Mouse (Mus musculus) megakaryocyte, embryonic 14.5 days (primary cell): ENCODE results near the gene Dab2ip. TPM values are rescaled to one million over a fixed set of nuclear protein-coding genes. Genes with fewer than 3 reads are reported as not detected.
A peak's percentile ranks its signal among the peaks of the same experiment; 100 is the strongest.

Experiments
- H3K27me3 ChIP-seq: replicated peaks from 2 replicates; pipeline ENCODE3; 2012; ENCODE audit warnings: inconsistent platforms
- H3K36me3 ChIP-seq: replicated peaks from 2 replicates; pipeline ENCODE3; 2012; ENCODE audit warnings: low read length, inconsistent platforms, mixed read lengths
- H3K4me1 ChIP-seq: 2 replicates; pipeline ENCODE4 v1.6.1; 2012; ENCODE audit warnings: inconsistent platforms
- H3K4me3 ChIP-seq: replicated peaks from 2 replicates; pipeline ENCODE3; 2012; ENCODE audit warnings: moderate library complexity, mild to moderate bottlenecking, inconsistent platforms
- H3K9me3 ChIP-seq: 2 replicates; pipeline ENCODE4 v1.6.1; 2012; ENCODE audit warnings: inconsistent platforms
- FLI1 ChIP-seq: IDR thresholded peaks from 2 replicates; pipeline ENCODE4 v1.6.1; 2012; ENCODE audit warnings: low read length, inconsistent platforms, mixed read lengths
- GATA1 ChIP-seq: IDR thresholded peaks from 3 replicates; pipeline ENCODE4 v1.6.1; 2012; ENCODE audit warnings: mixed read lengths, low read length, inconsistent platforms, borderline replicate concordance
- polyA plus RNA-seq: library from polyadenylated mRNA; stranded (reverse); fragments of >175 nt; gene quantifications from 2 replicates; pipeline ENCODE4 v1.2.3, GENCODE M21; 2012; ENCODE audit warnings: low replicate concordance; ENCODE audit not compliant: insufficient read depth

Gene Dab2ip
- polyA plus RNA-seq, 1 experiment: 5.0 TPM

DNA sequence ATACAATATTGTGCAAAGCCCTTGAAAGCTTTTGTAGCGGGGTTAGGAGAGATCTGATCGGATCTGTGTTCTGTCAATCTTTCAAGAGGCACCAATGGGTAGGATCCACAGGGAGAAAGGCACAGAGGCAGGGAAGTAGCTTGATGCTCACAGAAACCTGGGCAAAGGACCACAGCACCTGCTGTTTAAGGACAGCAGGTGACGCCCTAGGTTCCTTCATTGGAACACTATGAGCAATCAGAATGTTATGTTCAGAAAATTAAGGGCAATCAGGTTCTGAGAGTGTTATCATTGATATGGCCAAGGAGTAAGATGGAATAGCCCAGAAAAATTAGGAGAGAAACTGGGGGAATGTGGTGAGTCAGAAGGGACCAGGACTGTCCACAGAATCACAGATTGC lies 18.6 kb downstream of the Dab2ip start:
- TF ChIP-seq GATA1 (no peak), FLI1 (no peak)
- peaks cover 95% of the 10 kb centered on the region for H3K27me3 ChIP-seq
- H3K9me3 ChIP-seq: no peaks in the 10 kb centered on the region
- H3K4me3 ChIP-seq: no peak overlapping the region
- H3K4me1 ChIP-seq: peaks cover 8% of the 10 kb centered on the region
- H3K36me3 ChIP-seq: no peaks in the 10 kb centered on the region

DNA sequence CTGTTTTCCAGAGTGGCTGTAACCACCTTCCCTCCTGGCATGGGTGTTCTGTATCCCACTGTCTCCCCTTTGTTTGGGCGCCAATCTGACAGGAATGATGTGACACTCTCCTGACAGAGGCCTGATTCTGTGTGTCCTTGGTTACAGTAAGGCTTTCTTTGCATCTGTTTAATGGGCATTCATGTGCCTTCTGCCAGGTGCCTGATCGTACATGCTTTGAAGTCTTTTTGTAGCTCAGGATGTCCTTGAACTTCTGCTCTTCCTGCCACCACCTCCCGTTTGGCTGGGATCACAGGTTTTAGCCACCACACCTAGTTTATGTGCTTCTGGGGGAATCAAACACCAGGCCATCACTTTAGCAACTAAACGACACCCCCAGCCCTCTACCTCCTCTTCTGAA lies 22.0 kb downstream of the Dab2ip start:
- no peaks in the 10 kb centered on the region for H3K9me3 ChIP-seq
- peaks cover 95% of the 10 kb centered on the region for H3K27me3 ChIP-seq
- TF ChIP-seq FLI1: no peak
- H3K36me3 ChIP-seq: no peaks in the 10 kb centered on the region
- H3K4me1 ChIP-seq: peaks cover 22% of the 10 kb centered on the region
- no peak overlapping the region for H3K4me3 ChIP-seq

DNA sequence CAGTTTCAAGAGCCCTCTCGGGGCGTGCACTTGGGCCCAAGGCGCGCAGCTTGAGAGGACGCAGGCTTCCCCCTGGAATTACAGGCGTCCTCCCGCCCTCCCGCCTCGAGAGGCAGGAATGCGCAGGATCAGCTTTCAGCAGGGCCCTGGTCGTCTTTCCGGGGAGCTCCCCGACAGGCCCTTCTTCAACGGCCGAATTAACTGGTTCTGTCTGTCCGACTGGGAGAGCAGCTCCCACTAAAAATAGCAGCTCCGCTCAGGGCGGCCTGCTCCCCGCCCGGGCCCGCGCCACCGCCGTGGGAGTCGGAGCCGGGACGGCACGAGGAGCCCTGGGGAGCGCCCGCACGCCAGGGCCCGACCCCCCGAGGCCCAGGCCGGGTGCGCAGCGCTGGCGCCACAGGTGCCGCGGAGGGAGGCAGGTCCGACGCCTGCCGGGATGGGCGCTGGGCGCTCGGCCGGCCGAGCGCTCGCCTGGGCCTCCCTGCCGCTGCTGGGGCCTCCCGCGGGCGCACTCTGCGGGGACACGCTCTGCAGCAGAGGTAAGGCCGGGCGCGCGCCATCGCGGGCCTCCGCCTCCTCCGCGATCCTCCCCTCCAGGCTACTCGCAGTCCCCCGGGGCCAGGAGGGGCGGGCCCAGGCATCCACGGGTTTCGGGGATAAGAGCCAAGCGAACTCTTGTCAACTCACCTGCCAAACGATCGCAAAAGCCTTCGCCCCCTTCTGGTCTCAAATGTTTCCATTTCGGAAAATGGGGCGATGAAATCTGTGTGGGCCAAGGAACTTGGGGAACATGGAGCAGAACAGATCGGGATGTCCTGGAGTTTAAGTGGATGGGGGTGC lies 23.7 kb downstream of the Dab2ip start:
- peaks cover 99% of the 10 kb centered on the region for H3K27me3 ChIP-seq

DNA sequence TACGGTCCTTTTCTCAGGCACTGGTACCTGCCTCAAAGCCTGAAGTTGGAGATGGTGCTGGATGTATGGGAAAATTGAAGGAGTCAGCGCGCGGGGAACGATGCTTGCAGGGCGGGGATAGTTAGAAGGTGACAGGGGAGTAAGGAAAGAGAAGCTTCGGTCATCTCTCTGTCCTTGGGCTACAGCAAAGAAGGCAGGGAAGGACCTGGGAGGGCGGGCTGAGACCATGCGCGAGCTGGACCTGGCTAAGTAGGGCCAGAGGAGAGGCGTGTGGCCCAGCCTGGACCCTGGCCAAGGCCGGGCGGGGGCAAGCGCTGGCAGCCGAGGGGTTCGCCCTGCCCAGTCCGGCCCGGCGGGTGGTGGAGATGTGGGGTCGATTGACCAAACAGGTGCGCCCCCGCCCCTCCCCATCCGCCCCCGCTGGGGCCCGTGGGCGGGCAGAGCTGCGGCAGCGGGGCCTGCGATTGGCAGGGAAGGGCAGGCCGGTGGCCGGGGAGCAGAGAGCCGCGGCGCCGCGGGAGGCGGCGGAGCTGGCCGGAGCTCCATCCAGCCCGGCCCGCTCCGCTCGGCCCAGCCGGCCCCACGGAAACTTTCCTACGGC lies 24.4 kb downstream of the Dab2ip start:
- peaks cover 99% of the 10 kb centered on the region for H3K27me3 ChIP-seq
- H3K4me1 ChIP-seq: peaks cover 39% of the 10 kb centered on the region
- TF ChIP-seq FLI1 (no peak), GATA1 (no peak)
- no peaks in the 10 kb centered on the region for H3K36me3 ChIP-seq
- H3K4me3 ChIP-seq: peak overlapping the region; percentile 42
- H3K9me3 ChIP-seq: no peaks in the 10 kb centered on the region

More for the DNA sequence above, 23.7 kb downstream of the Dab2ip start:
- Histone ChIP-seq H3K4me1 (peaks cover 34% of the 10 kb centered on the region), H3K4me3 (peak overlapping the region; percentile 42), H3K9me3 (no peaks in the 10 kb centered on the region), H3K36me3 (no peaks in the 10 kb centered on the region)
- TF ChIP-seq GATA1 (no peak), FLI1 (no peak)

DNA sequence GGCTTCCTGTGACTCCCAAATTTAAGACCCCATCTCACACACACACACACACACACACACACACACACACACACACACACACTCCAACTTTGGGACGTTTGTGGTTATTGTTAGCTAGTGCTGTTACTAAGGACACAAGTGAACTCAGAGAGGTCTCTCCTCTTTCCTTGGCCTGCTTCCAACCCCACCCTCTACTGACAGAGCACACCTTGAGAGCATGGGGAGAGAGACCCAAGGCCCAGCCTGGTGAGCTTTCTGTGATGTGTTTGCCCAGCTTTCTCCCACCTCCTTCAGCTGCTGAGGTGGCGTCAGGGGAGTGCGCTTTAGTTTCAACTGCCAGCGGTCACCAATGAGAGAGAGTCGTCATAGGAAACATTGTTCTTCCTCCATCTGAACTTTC lies 25.3 kb downstream of the Dab2ip start:
- Histone ChIP-seq H3K27me3 (peaks cover 99% of the 10 kb centered on the region), H3K36me3 (no peaks in the 10 kb centered on the region), H3K4me1 (peaks cover 49% of the 10 kb centered on the region), H3K4me3 (no peak overlapping the region), H3K9me3 (no peaks in the 10 kb centered on the region)
- no peak for TF ChIP-seq FLI1
- TF ChIP-seq GATA1: no peak

DNA sequence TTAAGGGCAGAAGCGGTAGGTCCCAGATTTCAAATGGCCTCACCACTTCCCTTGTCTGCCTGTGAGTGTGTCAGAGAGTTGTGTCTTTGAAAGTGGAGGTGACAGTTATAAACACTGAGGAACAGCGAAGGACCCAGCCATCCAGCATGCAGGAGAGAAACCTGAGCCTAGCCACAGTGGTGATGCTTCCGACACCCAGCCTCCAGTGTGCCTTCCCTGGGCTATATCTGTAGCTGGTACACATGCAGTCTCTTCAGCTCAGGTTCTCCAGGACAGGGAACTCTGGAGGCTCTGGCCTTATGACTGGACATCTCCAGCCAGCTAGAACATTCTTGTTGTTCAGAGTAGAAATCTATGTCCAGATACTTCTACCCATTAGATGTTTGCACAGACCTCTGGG lies 25.9 kb downstream of the Dab2ip start:
- Histone ChIP-seq H3K27me3 (peaks cover 99% of the 10 kb centered on the region), H3K4me3 (no peak overlapping the region)
- TF ChIP-seq FLI1: no peak
- no peak for TF ChIP-seq GATA1

DNA sequence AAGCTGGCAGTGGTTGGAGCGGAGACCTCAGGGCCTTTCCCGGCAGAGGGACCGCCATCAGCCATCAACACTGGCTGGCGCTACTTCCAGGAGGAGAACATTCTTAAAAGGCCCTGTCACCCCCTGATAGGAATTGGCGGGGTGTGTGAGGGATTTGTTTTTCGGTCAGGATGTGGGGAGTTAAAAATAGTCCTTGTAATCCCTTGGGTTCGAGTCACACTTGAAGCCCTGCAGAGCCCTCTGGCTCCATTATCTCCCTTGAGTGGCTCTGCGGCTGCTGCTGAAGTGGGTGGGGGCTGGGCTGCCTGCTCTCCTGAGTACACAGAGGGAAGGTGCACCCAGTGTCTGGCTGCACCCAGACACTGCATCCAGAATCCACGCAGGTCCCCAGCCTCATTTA lies 30.3 kb downstream of the Dab2ip start:
- peaks cover 97% of the 10 kb centered on the region for H3K27me3 ChIP-seq
- no peaks in the 10 kb centered on the region for H3K36me3 ChIP-seq
- no peaks in the 10 kb centered on the region for H3K9me3 ChIP-seq
- TF ChIP-seq GATA1: no peak
- no peak for TF ChIP-seq FLI1
- no peak overlapping the region for H3K4me3 ChIP-seq
- H3K4me1 ChIP-seq: peaks cover 36% of the 10 kb centered on the region

More for the DNA sequence above, 25.9 kb downstream of the Dab2ip start:
- no peaks in the 10 kb centered on the region for H3K36me3 ChIP-seq
- peaks cover 51% of the 10 kb centered on the region for H3K4me1 ChIP-seq
- H3K9me3 ChIP-seq: no peaks in the 10 kb centered on the region

DNA sequence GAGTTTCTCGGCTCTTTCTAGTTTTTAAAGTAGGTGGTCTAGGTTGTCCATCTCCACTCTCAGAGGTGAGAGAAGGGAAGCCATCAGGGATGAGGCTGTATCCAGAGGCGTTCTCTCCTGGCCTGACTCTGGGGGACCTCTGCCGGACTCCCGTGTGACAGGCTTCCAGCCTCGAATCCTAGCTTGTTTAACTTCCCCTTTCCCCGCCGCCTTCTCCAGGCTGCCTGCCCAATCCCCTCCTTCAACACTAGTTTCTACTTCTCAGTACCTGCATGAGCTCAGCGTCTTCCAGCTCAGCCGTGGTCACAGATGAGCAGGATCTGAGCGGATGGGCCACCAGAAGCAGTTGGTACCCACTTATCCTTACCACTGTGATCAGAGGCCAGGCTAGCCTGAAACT lies 31.3 kb downstream of the Dab2ip start:
- Histone ChIP-seq H3K36me3 (no peaks in the 10 kb centered on the region), H3K27me3 (peaks cover 97% of the 10 kb centered on the region), H3K4me1 (peaks cover 36% of the 10 kb centered on the region), H3K9me3 (no peaks in the 10 kb centered on the region), H3K4me3 (no peak overlapping the region)
- no peak for TF ChIP-seq GATA1
- TF ChIP-seq FLI1: no peak

DNA sequence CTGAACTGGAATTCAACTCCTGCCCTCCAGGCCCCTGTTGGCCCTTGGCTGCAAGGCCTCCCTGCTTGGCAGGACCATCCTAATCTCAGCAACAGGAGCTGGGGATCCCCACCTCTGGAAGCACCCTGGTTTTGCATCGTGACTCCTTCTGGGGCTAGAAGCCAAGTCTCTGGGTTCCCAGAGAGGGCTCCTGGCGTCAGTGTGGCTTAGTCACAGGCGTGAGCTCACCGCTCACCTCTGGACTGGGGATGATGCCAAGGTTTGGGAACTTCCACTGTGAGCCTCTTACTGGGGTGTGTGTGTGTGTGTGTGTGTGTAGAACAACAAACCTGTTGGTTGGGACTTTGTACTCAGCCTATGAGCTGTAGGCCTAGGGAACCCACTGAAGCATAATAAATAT lies 31.7 kb downstream of the Dab2ip start:
- peaks cover 37% of the 10 kb centered on the region for H3K4me1 ChIP-seq
- H3K9me3 ChIP-seq: no peaks in the 10 kb centered on the region
- H3K36me3 ChIP-seq: no peaks in the 10 kb centered on the region
- H3K27me3 ChIP-seq: peaks cover 97% of the 10 kb centered on the region
- no peak overlapping the region for H3K4me3 ChIP-seq
- no peak for TF ChIP-seq GATA1
- no peak for TF ChIP-seq FLI1

DNA sequence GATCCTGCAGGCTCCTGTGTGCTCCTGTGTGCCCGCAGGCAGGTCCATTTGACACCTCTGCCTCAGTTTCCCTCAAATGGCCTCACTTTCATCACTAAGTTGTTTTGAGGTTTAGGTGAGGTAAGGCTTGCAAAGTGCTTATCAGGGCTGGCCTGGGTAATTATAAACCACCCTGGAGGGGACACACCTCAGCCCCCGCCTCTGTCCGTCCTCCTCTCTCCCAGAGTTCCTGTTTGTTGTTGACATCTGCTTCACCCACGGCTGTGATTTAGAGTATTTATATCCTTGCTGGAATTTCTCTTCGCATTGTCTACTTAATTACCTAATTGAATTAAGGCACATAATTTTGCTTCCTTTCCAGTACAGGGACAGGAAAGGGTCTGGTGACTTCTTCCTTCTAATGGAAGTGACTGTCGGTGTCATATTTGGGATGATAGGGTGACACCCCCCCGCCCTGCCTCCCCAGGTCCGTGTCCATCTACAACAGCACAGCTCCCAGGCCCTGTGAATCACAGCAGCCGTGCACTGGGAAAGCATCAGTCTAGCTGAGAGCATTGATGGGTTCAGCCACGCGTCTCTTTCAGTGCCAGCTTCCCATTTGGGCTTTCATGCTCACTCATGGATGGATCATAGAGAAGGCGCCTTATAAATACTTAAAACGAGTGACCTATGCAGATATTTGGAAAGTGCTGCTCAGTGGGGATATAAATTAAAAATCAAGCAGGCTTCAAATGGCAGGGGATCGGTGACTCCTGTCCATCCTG lies 34.1 kb downstream of the Dab2ip start:
- no peak; the same call in 1 of the 2 replicates for TF ChIP-seq FLI1
- TF ChIP-seq GATA1: no peak
- Histone ChIP-seq H3K4me1 (peaks cover 25% of the 10 kb centered on the region), H3K9me3 (no peaks in the 10 kb centered on the region), H3K4me3 (no peak overlapping the region), H3K36me3 (no peaks in the 10 kb centered on the region), H3K27me3 (peaks cover 96% of the 10 kb centered on the region)
